Mouse (Mus musculus) WW6 (cell line): Measurements from ENCODE around the gene Etfbkmt.
"Not testable (repeated sequence)": the region's sequence is repeated elsewhere in the genome, so short reads cannot be mapped to it uniquely, and the experiment has no call there.

Source experiments
- DNase-seq: peaks from one replicate; pipeline ENCODE4 v3.0.0-alpha.2; 2013; ENCODE audit warnings: low read depth, low spot score

The Etfbkmt gene

GRCm38 (mm10) chr6:149139471-149139870, at the start of gene Etfbkmt:
Gene Etfbkmt (plus strand): TSS chr6:149139849.
- DNase-seq, result no peak

GRCm38 (mm10) chr6:149092406-149092805, 47.2 kb upstream of the Etfbkmt start:
- no peak for DNase-seq

- no peak for DNase-seq
These were observed 46.2 kb upstream of the Etfbkmt start for GRCm38 (mm10) chr6:149093465-149093864.

DNA sequence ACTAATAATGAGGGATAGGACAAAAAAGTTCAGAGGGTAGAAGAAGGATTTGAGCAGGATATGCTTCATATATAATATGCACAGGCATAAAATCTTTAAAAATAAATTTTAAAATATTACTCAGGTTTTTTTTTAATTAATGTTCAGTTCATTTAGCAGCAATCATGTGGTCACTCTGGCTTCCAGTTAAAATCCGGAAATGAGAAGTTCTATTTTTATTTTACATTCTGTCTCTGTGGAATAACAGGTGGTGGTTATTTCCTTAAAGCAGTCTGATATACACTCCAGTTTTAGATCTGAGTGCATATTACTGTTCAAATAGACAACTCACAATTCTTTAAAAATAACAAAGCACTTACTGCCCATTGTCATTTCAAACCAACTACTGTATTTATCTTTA, 45.1 kb upstream of the Etfbkmt start:
- no peak for DNase-seq

DNA sequence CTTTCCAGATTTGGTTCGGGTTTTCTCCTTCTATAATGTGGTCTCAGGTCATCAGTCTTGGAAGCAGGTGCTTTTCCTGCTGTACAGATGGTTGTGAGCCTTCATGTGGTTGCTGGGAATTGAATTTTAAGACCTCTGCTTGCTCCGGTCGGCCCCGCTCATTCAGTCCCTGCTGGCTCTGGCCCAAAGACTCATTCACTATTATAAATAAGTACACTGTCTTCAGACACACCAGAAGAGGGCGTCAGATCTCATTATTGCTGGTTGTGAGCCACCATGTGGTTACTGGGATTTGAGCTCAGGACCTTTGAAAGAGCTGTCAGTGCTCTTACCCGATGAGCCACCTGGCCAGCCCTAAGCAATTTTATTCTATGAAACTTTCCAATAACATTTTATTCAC, 44.3 kb upstream of the Etfbkmt start:
- DNase-seq, result no peak

DNA sequence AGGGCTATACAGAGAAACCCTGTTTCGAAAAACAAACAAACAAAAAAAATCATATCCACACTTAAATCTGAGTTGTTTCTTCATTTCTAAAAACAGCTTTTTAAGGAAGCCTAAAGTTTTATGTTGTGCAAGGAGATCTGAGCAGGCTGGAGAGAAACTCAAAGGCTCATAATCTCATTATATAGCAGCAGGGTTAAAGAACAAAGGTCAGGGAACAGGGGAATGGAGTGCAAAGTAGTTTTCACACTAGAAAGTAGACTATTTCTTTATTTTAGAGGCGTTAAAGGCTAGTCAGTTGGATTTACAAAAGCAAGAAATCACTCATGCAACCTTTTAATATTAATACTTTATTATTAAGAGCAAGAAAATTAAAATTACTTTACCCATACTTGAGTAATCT, 43.4 kb upstream of the Etfbkmt start:
- no peak for DNase-seq

DNA sequence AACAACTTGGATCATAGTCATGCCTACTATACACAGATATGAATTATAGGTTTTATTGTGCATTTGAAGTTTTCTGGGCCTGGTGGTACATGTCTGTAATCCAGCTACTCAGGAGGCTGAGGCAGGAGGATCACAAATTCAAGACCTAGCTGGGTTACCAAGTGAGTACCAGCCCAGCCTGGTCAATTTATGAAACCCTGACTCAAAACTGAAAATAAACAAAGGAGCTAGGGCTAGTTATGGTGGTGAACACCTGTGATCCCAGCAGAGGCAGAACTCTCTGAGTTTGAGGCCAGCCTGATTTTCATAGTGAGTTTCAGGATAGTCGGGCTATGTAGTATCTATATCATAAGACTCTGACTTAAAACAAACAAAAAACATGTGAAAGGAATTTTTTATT, 42.4 kb upstream of the Etfbkmt start:
- no peak for DNase-seq

- DNase-seq, result no peak
These were observed 40.7 kb upstream of the Etfbkmt start for GRCm38 (mm10) chr6:149098993-149099392.

GRCm38 (mm10) chr6:149100174-149101075, 39.2 kb upstream of the Etfbkmt start:
- DNase-seq, result peak; percentile 29

DNA sequence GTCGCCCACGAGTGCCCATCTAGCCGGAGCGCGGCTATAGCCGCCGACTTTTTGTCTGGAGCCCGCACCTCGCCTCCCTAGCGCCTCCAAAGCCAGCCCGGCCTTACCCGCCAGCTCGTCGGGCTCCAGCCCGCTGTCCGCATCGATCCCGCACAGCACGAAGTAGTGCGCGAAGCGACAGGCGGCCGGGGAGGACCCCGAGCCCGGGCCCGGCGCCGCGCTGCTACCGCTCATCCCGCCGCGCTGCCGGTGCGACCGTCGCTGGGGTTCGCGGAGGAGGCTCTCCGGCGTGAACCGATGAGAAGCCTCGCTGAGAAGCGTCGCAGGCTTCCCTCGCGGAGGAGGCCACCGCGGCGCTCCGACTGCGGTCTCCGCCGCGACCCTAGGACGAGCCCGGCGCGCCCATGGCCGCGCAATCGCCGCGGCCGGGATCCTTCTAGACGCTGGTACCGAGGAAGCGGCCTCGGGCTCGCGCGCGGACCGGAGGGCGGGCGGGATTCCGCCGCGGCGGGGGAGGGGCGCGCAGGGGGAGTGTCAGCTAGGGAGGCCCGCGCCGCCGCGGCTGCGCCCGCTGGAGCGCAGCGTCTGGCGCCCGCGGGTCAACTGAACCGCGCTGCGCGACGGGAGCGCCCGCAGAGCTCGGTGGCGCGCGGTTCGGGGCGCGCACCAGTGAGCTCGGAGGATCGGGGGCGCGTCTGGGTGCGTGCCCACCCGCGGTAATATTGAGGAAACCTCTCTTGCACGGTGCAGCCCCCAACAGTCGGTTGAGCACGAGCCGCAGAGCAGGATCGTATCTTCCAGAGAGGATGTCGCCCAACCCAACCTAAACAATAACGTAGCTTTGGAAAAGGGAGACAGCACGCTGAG, 38.3 kb upstream of the Etfbkmt start, which contains the start of gene Dennd5b:
Gene Dennd5b (minus strand): TSS at position 605 of the 867 bp plus-strand sequence.
- peak; percentile 43 for DNase-seq

- DNase-seq, result no peak
These were observed 37.8 kb upstream of the Etfbkmt start for GRCm38 (mm10) chr6:149101943-149102243.

- DNase-seq, result no peak
These were observed 36.2 kb upstream of the Etfbkmt start for GRCm38 (mm10) chr6:149103451-149103850.

GRCm38 (mm10) chr6:149107615-149108014, 32.0 kb upstream of the Etfbkmt start:
- no peak for DNase-seq

DNA sequence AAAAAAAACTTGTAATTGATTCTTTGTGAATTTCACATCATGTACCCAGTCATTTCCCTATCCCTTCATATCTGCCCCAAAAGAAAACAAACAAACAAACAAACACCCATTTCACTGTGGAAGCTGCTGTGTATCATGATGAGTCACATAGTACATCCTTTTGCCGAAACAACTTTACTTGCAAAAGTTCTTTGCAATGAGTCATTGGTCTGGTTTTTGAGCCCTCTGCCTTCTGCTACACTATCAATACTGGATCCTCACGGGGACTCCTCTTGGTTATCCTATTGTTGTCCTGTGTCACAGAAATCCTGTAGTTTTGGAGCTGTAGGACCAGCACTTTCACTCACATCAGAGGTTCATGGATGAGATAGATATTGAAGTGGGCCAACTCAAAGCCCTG, 30.7 kb upstream of the Etfbkmt start:
- no peak for DNase-seq

- DNase-seq, result no peak
These were observed 22.7 kb upstream of the Etfbkmt start for GRCm38 (mm10) chr6:149116992-149117391.

GRCm38 (mm10) chr6:149118935-149119334, 20.7 kb upstream of the Etfbkmt start:
- no peak for DNase-seq

- DNase-seq, result no peak
These were observed 19.8 kb upstream of the Etfbkmt start for GRCm38 (mm10) chr6:149119853-149120252.

- DNase-seq, result no peak
These were observed 16.6 kb upstream of the Etfbkmt start for GRCm38 (mm10) chr6:149123042-149123441.

DNA sequence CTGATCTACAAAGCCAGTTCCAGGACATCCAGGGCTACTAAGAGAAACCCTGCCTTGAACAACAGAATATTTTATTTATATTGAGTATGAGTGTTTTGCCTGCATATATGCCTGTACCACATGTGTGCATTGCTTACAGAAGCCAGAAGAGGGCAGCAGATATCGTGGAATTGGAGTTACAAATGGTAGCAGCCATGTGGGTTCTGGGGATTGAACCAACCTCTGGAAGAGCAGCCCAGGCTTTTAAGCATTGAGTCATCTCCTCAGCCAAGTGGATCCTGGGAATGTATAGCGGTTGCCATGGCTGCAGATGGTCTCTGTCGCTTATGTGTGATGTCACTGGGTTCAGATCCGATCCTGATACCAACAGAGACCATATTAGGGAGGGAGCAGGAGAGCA, 13.0 kb upstream of the Etfbkmt start:
- peak; percentile 69 for DNase-seq

DNA sequence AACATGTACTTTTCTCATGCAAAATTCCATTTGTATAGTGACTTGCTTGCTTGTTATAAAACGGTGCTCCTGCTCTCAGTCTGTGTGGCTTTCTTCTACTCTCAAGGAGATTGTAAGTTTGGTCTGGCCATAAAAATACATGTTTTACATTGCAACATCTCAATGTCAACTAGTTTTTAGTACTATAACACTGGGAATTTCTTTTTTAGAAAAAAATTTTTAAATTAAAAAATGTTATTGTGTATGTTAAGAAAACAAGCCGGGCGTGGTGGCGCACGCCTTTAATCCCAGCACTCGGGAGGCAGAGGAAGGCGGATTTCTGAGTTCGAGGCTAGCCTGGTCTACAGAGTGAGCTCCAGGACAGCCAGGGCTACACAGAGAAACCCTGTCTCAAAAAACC, 9.8 kb upstream of the Etfbkmt start, which contains the start of gene Gm10203:
Gene Gm10203 (plus strand): TSS at position 301 of the 400 bp plus-strand sequence.
- DNase-seq, result not testable (repeated sequence)

DNA sequence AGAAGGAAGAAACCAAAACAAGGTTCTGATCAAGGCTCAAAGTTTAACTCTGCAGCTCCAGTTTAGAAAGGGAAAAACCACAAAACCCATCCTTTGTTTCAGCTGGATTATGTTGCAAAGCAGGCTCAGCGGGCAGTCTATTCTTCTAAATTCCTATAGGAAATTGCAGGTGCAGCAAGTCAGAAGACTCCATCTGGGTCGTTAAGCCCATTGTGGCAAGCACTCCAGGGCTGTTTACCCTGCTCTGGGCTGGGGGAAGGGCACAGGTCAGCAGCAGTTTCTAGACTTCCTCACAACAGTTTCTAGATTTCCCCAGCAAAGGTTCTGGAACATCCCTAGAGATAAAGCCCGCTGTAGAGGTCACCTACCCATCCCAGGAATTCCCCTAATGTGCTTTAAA, 8.5 kb upstream of the Etfbkmt start:
- DNase-seq, result peak; percentile 76

- DNase-seq, result no peak
These were observed 7.2 kb upstream of the Etfbkmt start for GRCm38 (mm10) chr6:149132311-149133077.
